Mouse (Mus musculus): Measurements from ENCODE around the gene Flcn.

GRCm38 (mm10) chr11:59846311-59846710, 36.5 kb upstream of the Flcn start:
- TF ChIP-seq CTCF (IDR thresholded peaks at IDR 0.05; ENCODE audit: low read depth) = no peak
- TF ChIP-seq EP300 (IDR thresholded peaks at IDR 0.05; ENCODE audit: low read depth) = no peak

All from heart, postnatal 0 days (tissue).